Mouse (Mus musculus) hindbrain, embryonic 10.5 days (tissue): ENCODE measurements at regions not wholly inside any gene's neighbourhood (a gene's known extent, or its start where the extent isn't known, plus 50 kb on each side); places are given as distances from the start of the nearest gene placed in this dataset.

Experiments used
- DNase-seq: peaks from one replicate; pipeline ENCODE4 v3.0.0-alpha.2; 2017; ENCODE audit warnings: low spot score
- H3K27ac ChIP-seq: fragments of 300-500 bp; sonication (generic); 2 replicates; pipeline ENCODE4 v1.5.1; 2016; ENCODE audit warnings: mild to moderate bottlenecking, moderate library complexity
- H3K27me3 ChIP-seq: fragments of 300-500 bp; sonication (generic); 2 replicates; pipeline ENCODE4 v1.6.1; 2016; ENCODE audit warnings: mild to moderate bottlenecking; ENCODE audit not compliant: poor library complexity, insufficient read depth, severe bottlenecking
- H3K36me3 ChIP-seq: fragments of 300-500 bp; sonication (generic); 2 replicates; pipeline ENCODE4 v1.6.1; 2016; ENCODE audit warnings: mild to moderate bottlenecking, moderate library complexity
- H3K4me1 ChIP-seq: fragments of 300-500 bp; sonication (generic); replicated peaks from 2 replicates; pipeline ENCODE4 v1.6.1; 2016; ENCODE audit warnings: mild to moderate bottlenecking
- H3K4me3 ChIP-seq: fragments of 300-500 bp; sonication (generic); 2 replicates; pipeline ENCODE4 v1.5.1; 2016; ENCODE audit warnings: mild to moderate bottlenecking, moderate library complexity
- H3K9me3 ChIP-seq: fragments of 300-500 bp; sonication (generic); 2 replicates; pipeline ENCODE4 v1.6.1; 2016; ENCODE audit warnings: mild to moderate bottlenecking, moderate library complexity
- WGBS: fragments of 180-500 bp; shearing (Covaris S2); methylation state at CpG from one replicate; pipeline ENCODE4 v1.1.7; 2016; 5-methylcytosine and 5-hydroxymethylcytosine counted together

GRCm38 (mm10) chr6:117110291-117110690, 58.0 kb upstream of the Cxcl12 start:
- Histone ChIP-seq H3K9me3 (no peaks in the 10 kb centered on the region), H3K27ac (no peak overlapping the region), H3K4me1 (peaks cover 7% of the 10 kb centered on the region), H3K27me3 (no peaks in the 10 kb centered on the region), H3K36me3 (no peaks in the 10 kb centered on the region), H3K4me3 (no peak overlapping the region)
- no peak for DNase-seq
- WGBS: 61% methylated on average over 3 of the region's 3 CpGs

- DNase-seq: no peak
- WGBS: 82% methylated on average over 8 of the region's 8 CpGs
- Histone ChIP-seq H3K9me3 (no peaks in the 10 kb centered on the region), H3K27me3 (no peaks in the 10 kb centered on the region), H3K36me3 (no peaks in the 10 kb centered on the region), H3K4me1 (0 out of 2 replicates have a peak, but pooled peaks cover 2% of the 10 kb centered on the region), H3K4me3 (no peak overlapping the region), H3K27ac (no peak overlapping the region)
Observed at GRCm38 (mm10) chr6:117114859-117115258, 53.5 kb upstream of the Cxcl12 start.

DNA sequence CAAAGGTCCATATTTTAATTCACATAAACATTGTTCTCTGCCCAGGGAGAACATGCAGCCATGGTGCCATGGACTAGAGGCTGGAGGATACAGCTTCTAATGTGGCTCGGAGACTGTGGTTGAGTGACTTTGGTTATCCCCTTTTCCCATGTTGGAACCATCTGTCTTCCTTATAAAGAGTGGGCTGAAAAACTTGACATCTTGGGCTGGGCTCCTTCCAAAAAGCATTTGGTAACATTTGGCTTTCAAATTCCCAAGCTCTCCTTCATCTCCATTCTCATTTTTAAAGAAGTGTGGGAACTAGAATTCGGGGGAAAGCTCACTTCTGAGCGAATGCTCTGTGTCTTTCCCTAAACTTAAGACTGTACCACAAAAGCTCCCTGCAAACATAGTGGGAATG, 50.3 kb upstream of the Cxcl12 start:
- H3K36me3 ChIP-seq: no peaks in the 10 kb centered on the region
- no peak for DNase-seq

More for the DNA sequence above, 50.3 kb upstream of the Cxcl12 start:
- 92% methylated on average over 3 of the region's 3 CpGs for WGBS
- Histone ChIP-seq H3K27ac (no peak overlapping the region), H3K4me1 (no peaks in the 10 kb centered on the region), H3K9me3 (no peaks in the 10 kb centered on the region), H3K4me3 (no peak overlapping the region), H3K27me3 (no peaks in the 10 kb centered on the region)
